Mouse (Mus musculus) lung, embryonic 14.5 days (tissue): ENCODE measurements around the gene Fat4. TPM values are rescaled to one million over a fixed set of nuclear protein-coding genes. Genes with fewer than 3 reads are reported as not detected.

Experiments used
- ATAC-seq: fragments of 200-750 bp; cut with Nextera tagmentation; 2 replicates; pipeline ENCODE4 v1.8.0; 2017; ENCODE audit warnings: mild to moderate bottlenecking, moderate TSS enrichment, moderate library complexity; ENCODE audit not compliant: insufficient read depth
- DNase-seq: peaks from one replicate; pipeline ENCODE4 v3.0.0-alpha.2; 2015
- H3K27ac ChIP-seq: fragments of 300-500 bp; sonication (generic); 2 replicates; pipeline ENCODE4 v1.5.1; 2014; ENCODE audit warnings: low read depth, mild to moderate bottlenecking, moderate library complexity
- H3K27me3 ChIP-seq: fragments of 300-500 bp; sonication (generic); 2 replicates; pipeline ENCODE4 v1.6.1; 2014; ENCODE audit warnings: low read length, control low read depth; ENCODE audit not compliant: insufficient read depth
- H3K36me3 ChIP-seq: fragments of 300-500 bp; sonication (generic); 2 replicates; pipeline ENCODE4 v1.6.1; 2014; ENCODE audit warnings: control low read depth; ENCODE audit not compliant: insufficient read depth
- H3K4me1 ChIP-seq: fragments of 300-500 bp; sonication (generic); 2 replicates; pipeline ENCODE4 v1.6.1; 2014; ENCODE audit warnings: antibody characterized with exemption, control low read depth; ENCODE audit not compliant: insufficient read depth
- H3K4me2 ChIP-seq: fragments of 300-500 bp; sonication (generic); 2 replicates; pipeline ENCODE4 v1.6.1; 2014; ENCODE audit warnings: mild to moderate bottlenecking
- H3K4me3 ChIP-seq: fragments of 300-500 bp; sonication (generic); 2 replicates; pipeline ENCODE4 v1.5.1; 2014; ENCODE audit warnings: low read depth, low read length
- H3K9ac ChIP-seq: fragments of 300-500 bp; sonication (generic); 2 replicates; pipeline ENCODE4 v1.6.1; 2014
- H3K9me3 ChIP-seq: fragments of 300-500 bp; sonication (generic); 2 replicates; pipeline ENCODE4 v1.6.1; 2016; ENCODE audit warnings: low read depth, low read length, control low read depth
- CTCF ChIP-seq: IDR thresholded peaks from 2 replicates; pipeline ENCODE4 v1.5.1; 2016; ENCODE audit warnings: antibody characterized with exemption, low read depth
- WGBS: fragments of 180-500 bp; shearing (Covaris S2); extraction: QIAGEN DNeasy Blood & Tissue Kit; methylation state at CpG from one replicate; pipeline ENCODE4 v1.1.7; 2014; 5-methylcytosine and 5-hydroxymethylcytosine counted together
- polyA plus RNA-seq: library from polyadenylated mRNA; unstranded; fragments of >200 nt; fragmentation: Nextera tagmentation; extraction: Ambion mirVana; gene quantifications from 2 replicates; pipeline ENCODE4 v1.2.1, GENCODE M21; 2014

Gene Fat4
- polyA plus RNA-seq, 1 experiment from 2014 or later = 9.3 TPM

DNA sequence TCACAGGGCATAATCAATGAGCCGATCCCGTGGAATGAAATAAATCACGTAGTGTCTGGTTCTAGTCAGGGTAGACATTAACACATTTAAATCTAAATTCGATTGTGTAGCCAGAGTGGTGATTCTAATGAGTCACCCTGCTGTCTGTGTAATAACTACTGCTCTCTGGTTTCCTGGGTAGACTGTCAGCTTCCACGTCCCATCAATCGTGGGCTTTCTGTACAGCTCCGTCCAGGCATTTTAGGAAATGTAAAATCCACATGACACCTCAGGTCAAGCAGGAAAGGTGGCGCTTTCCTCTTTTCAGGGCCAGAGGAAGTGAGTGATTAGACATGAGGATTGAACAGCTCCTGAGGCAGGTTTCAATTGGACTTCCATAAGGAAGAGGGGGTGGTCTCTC, 50.4 kb downstream of the Fat4 start:
- H3K9me3 ChIP-seq = no peaks in the 10 kb centered on the region
- no peak overlapping the region for H3K27ac ChIP-seq
- H3K27me3 ChIP-seq = no peaks in the 10 kb centered on the region
- H3K4me3 ChIP-seq = no peak overlapping the region
- H3K4me2 ChIP-seq = no peak overlapping the region
- no peaks in the 10 kb centered on the region for H3K4me1 ChIP-seq
- peak; percentile 44 for DNase-seq
- ATAC-seq = peak; percentile 28; the same call in 1 of the 2 replicates
- TF ChIP-seq CTCF = no peak
- H3K36me3 ChIP-seq = no peaks in the 10 kb centered on the region
- H3K9ac ChIP-seq = no peak overlapping the region
- WGBS = 51% methylated on average over 8 of the region's 8 CpGs

DNA sequence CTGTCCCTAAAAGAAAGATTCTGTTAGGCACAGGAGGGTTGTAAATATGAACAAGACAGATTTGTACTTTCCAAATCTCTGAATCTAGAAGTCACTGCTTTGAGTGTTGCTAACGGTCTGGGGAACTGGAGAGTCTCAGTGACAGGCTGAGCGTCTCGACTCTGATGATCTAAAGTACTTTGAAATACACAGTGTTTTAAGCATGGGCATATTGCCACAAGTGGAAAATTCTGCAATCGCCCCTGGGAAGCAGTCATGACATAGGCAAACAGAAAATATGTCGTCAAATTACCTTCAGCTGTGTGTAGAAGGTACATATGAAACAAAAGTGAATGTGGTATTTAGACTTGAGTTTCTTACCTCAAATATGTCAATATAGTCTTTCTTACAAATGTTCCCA, 51.4 kb downstream of the Fat4 start:
- WGBS = 46% methylated on average over 5 of the region's 5 CpGs
- Histone ChIP-seq H3K27ac (no peak overlapping the region), H3K9ac (no peak overlapping the region), H3K27me3 (no peaks in the 10 kb centered on the region), H3K9me3 (no peaks in the 10 kb centered on the region), H3K4me3 (no peak overlapping the region), H3K4me2 (no peak overlapping the region), H3K4me1 (no peaks in the 10 kb centered on the region), H3K36me3 (peaks cover 6% of the 10 kb centered on the region; the same call in 1 of the 2 replicates)
- ATAC-seq (no peak), DNase-seq (peak; percentile 37)
- TF ChIP-seq CTCF = no peak

GRCm38 (mm10) chr3:38939573-38939972, 52.8 kb downstream of the Fat4 start:
- ATAC-seq (no peak), DNase-seq (no peak)
- H3K9ac ChIP-seq = no peak overlapping the region
- TF ChIP-seq CTCF = no peak
- no peaks in the 10 kb centered on the region for H3K4me1 ChIP-seq
- no peak overlapping the region for H3K4me3 ChIP-seq
- no peaks in the 10 kb centered on the region for H3K9me3 ChIP-seq
- no peaks in the 10 kb centered on the region for H3K27me3 ChIP-seq
- peaks cover 6% of the 10 kb centered on the region; the same call in 1 of the 2 replicates for H3K36me3 ChIP-seq
- 42% methylated on average over 3 of the region's 3 CpGs for WGBS
- no peak overlapping the region for H3K27ac ChIP-seq
- no peak overlapping the region for H3K4me2 ChIP-seq

DNA sequence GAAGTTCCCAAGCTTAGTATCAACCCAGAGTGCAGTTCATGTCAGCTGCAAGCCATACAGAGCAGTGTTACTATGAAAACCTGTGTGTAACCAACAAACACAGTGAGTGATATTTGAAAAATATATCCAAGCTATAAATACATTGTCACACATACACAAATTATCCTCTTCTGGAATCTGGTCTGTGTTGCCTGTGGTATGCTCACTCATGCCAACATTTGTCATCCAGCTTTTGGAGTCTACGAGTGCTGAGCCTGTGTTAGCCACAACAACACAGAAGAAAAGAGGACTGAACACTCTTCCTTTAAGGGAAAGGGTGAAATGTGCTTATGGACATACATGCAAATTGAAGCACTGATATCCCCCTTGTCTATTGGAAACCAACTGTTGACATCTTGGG, 53.6 kb downstream of the Fat4 start:
- H3K4me3 ChIP-seq = no peak overlapping the region
- no peaks in the 10 kb centered on the region for H3K9me3 ChIP-seq
- no peak overlapping the region for H3K27ac ChIP-seq
- TF ChIP-seq CTCF = no peak
- no peaks in the 10 kb centered on the region for H3K4me1 ChIP-seq
- DNase-seq = peak; percentile 23
- no peak for ATAC-seq
- H3K9ac ChIP-seq = no peak overlapping the region
- no peaks in the 10 kb centered on the region for H3K27me3 ChIP-seq
- no peak overlapping the region for H3K4me2 ChIP-seq
- WGBS = 48% methylated on average over 1 of the region's 1 CpGs
- H3K36me3 ChIP-seq = peaks cover 6% of the 10 kb centered on the region; the same call in 1 of the 2 replicates

DNA sequence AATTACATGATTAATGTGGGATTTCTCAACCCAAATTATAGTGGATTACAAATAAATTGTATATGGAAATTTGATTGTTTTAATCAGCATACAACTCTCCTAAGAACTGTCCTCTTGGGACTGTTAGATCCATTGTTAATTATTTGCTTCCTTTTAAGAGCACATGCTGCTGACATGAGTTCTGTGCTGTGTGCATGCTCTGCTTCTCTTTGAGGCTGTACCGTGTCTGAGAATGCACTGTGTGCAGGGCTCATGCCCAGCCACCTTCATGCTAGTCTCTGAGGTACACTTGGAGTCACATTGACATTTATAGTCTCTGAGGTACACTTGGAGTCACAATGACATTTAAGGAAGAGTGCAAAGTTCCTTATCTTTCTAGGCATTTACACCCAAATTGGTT, 58.4 kb downstream of the Fat4 start:
- Histone ChIP-seq H3K36me3 (peaks cover 12% of the 10 kb centered on the region; the same call in 1 of the 2 replicates), H3K27me3 (no peaks in the 10 kb centered on the region), H3K4me2 (no peak overlapping the region), H3K4me1 (no peaks in the 10 kb centered on the region), H3K27ac (no peak overlapping the region), H3K9ac (no peak overlapping the region), H3K4me3 (no peak overlapping the region), H3K9me3 (no peaks in the 10 kb centered on the region)
- no peak for TF ChIP-seq CTCF
- ATAC-seq (no peak), DNase-seq (no peak)
- WGBS = 70% methylated on average over 1 of the region's 1 CpGs

GRCm38 (mm10) chr3:38947706-38948105, 61.0 kb downstream of the Fat4 start:
- Histone ChIP-seq H3K9me3 (no peaks in the 10 kb centered on the region), H3K27ac (no peak overlapping the region), H3K4me1 (no peaks in the 10 kb centered on the region), H3K9ac (no peak overlapping the region), H3K36me3 (peaks cover 21% of the 10 kb centered on the region; the same call in 1 of the 2 replicates), H3K27me3 (no peaks in the 10 kb centered on the region), H3K4me3 (no peak overlapping the region), H3K4me2 (no peak overlapping the region)
- DNase-seq (no peak), ATAC-seq (no peak)
- TF ChIP-seq CTCF = no peak
- WGBS = 38% methylated on average over 7 of the region's 7 CpGs

GRCm38 (mm10) chr3:38952602-38953001, 65.9 kb downstream of the Fat4 start:
- ATAC-seq = no peak
- Histone ChIP-seq H3K36me3 (peaks cover 34% of the 10 kb centered on the region), H3K4me2 (no peak overlapping the region), H3K27ac (no peak overlapping the region), H3K9me3 (no peaks in the 10 kb centered on the region), H3K4me3 (no peak overlapping the region), H3K4me1 (no peaks in the 10 kb centered on the region), H3K9ac (no peak overlapping the region), H3K27me3 (no peaks in the 10 kb centered on the region)
- no peak for DNase-seq
- 60% methylated on average over 3 of the region's 3 CpGs for WGBS
- TF ChIP-seq CTCF = no peak

GRCm38 (mm10) chr3:38954196-38954595, 67.5 kb downstream of the Fat4 start:
- no peak overlapping the region for H3K4me2 ChIP-seq
- peaks cover 45% of the 10 kb centered on the region for H3K36me3 ChIP-seq
- no peak overlapping the region for H3K9ac ChIP-seq
- no peaks in the 10 kb centered on the region for H3K9me3 ChIP-seq
- no peaks in the 10 kb centered on the region for H3K27me3 ChIP-seq
- ATAC-seq = no peak
- no peak for TF ChIP-seq CTCF
- no peak for DNase-seq
- no peak overlapping the region for H3K27ac ChIP-seq
- no peaks in the 10 kb centered on the region for H3K4me1 ChIP-seq
- 51% methylated on average over 3 of the region's 3 CpGs for WGBS
- no peak overlapping the region for H3K4me3 ChIP-seq
